Mouse (Mus musculus) lung, adult 2 months (tissue): ENCODE results near the gene Osbpl9.

Source experiments
- CTCF ChIP-seq: fragments of 200-500 bp; IDR thresholded peaks from 2 replicates; pipeline ENCODE4 v1.5.1; 2011; ENCODE audit warnings: mild to moderate bottlenecking, low read length, control low read depth; ENCODE audit not compliant: insufficient read depth
- POLR2A ChIP-seq: fragments of 200-500 bp; IDR thresholded peaks from 2 replicates; pipeline ENCODE4 v1.6.1; 2011; ENCODE audit warnings: low read depth, mild to moderate bottlenecking, control low read depth, low read length, borderline replicate concordance; ENCODE audit errors: extremely low read depth

DNA sequence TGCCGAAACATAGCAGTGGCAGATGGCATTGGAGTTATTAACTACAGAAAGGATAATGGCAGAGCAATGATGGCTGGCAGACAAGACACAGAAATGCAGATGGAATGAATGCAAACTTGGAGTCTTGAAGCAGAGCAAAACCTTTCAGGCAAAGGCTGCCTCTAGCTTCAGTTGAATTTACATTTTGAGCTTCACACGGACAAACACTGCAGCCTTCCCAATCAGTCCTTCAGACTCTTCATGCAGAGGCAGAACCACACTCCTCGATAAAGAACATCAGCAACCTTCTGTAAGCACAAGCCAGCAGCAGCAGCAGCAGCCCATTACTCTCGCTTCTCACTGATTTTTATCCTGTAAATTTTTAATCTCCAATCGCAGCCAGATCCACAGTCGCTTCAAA lies 46.0 kb downstream of the Osbpl9 start:
- TF ChIP-seq CTCF (no peak), POLR2A (no peak)
